Mouse (Mus musculus) heart, embryonic 11.5 days (tissue): ENCODE data around the gene H1foo. TPM values are rescaled to one million over a fixed set of nuclear protein-coding genes. Genes with fewer than 3 reads are reported as not detected.

ENCODE experiments used
- ATAC-seq: fragments of 200-750 bp; cut with Nextera tagmentation; replicated peaks from 2 replicates; pipeline ENCODE4 v1.8.0; 2017; ENCODE audit warnings: moderate library complexity; ENCODE audit not compliant: insufficient number of reproducible peaks, low FRiP score, low TSS enrichment
- H3K27ac ChIP-seq: fragments of 300-500 bp; sonication (generic); 2 replicates; pipeline ENCODE4 v1.5.1; 2014; ENCODE audit warnings: mild to moderate bottlenecking, low read depth, low read length
- H3K27me3 ChIP-seq: fragments of 300-500 bp; sonication (generic); 2 replicates; pipeline ENCODE4 v1.6.1; 2014; ENCODE audit warnings: mild to moderate bottlenecking, low read length, mixed read lengths; ENCODE audit not compliant: control insufficient read depth, insufficient read depth
- H3K36me3 ChIP-seq: fragments of 300-500 bp; sonication (generic); 2 replicates; pipeline ENCODE4 v1.6.1; 2014; ENCODE audit warnings: mild to moderate bottlenecking, low read length, moderate library complexity, mixed read lengths; ENCODE audit not compliant: control insufficient read depth, insufficient read depth
- H3K4me1 ChIP-seq: fragments of 300-500 bp; sonication (generic); 2 replicates; pipeline ENCODE4 v1.6.1; 2014; ENCODE audit warnings: low read length; ENCODE audit not compliant: control insufficient read depth, insufficient read depth
- H3K4me2 ChIP-seq: fragments of 300-500 bp; sonication (generic); 2 replicates; pipeline ENCODE4 v1.6.1; 2014; ENCODE audit warnings: mild to moderate bottlenecking, moderate library complexity
- H3K4me3 ChIP-seq: fragments of 300-500 bp; sonication (generic); 2 replicates; pipeline ENCODE4 v1.5.1; 2014; ENCODE audit warnings: low read depth, low read length
- H3K9ac ChIP-seq: fragments of 300-500 bp; sonication (generic); 2 replicates; pipeline ENCODE4 v1.6.1; 2014; ENCODE audit warnings: mild to moderate bottlenecking, low read depth, low read length, moderate library complexity
- H3K9me3 ChIP-seq: fragments of 300-500 bp; sonication (generic); replicated peaks from 2 replicates; pipeline ENCODE4 v1.6.1; 2016; ENCODE audit warnings: low read length; ENCODE audit not compliant: control insufficient read depth
- WGBS: fragments of 180-500 bp; shearing (Covaris S2); extraction: QIAGEN DNeasy Blood & Tissue Kit; methylation state at CpG from one replicate; pipeline ENCODE4 v1.1.7; 2014; ENCODE audit not compliant: insufficient replicate concordance; 5-methylcytosine and 5-hydroxymethylcytosine counted together
- polyA plus RNA-seq: library from polyadenylated mRNA; unstranded; fragments of >200 nt; fragmentation: Nextera tagmentation; extraction: Ambion mirVana; gene quantifications from 2 replicates; pipeline ENCODE4 v1.2.1, GENCODE M21; 2014

Gene H1foo
- polyA plus RNA-seq, 1 experiment from 2014 or later = not detected

DNA sequence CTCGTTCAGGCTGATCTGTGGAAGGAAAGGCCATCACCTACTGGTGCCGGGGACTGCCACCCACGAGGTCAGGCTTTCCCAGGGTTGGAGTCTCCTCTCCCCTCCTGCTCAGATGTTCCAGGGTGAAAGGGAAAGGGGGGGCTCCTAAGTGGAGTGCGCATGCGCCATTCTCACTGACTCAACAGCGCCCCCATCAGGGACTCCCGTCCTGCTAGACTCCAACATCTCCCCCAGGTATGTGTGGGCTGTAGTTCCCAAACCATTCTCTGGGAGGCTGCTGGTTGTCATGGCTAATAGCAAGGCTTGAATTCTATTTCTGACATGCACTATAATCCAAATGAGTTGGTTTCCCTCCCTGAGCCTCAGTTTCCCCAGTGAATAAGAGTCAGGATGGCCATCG is 33.9 kb downstream of the H1foo start:
- Histone ChIP-seq H3K9ac (no peak overlapping the region), H3K4me3 (no peak overlapping the region), H3K9me3 (no peaks in the 10 kb centered on the region), H3K4me1 (peaks cover 22% of the 10 kb centered on the region), H3K27ac (no peak overlapping the region), H3K36me3 (no peaks in the 10 kb centered on the region), H3K4me2 (no peak overlapping the region), H3K27me3 (no peaks in the 10 kb centered on the region; the same call in 1 of the 2 replicates)
- 63% methylated on average over 8 of the region's 8 CpGs for WGBS
- no peak for ATAC-seq

DNA sequence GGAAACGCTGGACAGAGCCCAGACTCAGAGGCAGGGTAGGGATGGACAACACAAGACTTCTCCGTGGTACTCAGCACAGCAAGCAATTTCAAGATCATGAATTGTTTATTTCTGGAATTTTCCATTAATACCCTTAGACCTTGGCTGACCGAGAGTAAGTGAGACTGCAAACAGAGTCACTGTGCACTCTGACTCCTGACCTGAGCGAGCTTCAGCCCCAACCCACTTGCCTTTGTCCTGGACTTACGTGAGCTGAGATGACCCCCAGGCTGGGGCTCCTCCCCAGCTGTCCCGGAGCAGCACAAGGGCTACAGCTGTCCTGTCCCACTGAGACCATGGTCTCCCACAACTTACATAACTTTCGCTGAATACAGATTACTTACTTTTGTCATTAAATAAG is 38.2 kb downstream of the H1foo start:
- Histone ChIP-seq H3K4me2 (no peak overlapping the region), H3K4me1 (peaks cover 51% of the 10 kb centered on the region)

DNA sequence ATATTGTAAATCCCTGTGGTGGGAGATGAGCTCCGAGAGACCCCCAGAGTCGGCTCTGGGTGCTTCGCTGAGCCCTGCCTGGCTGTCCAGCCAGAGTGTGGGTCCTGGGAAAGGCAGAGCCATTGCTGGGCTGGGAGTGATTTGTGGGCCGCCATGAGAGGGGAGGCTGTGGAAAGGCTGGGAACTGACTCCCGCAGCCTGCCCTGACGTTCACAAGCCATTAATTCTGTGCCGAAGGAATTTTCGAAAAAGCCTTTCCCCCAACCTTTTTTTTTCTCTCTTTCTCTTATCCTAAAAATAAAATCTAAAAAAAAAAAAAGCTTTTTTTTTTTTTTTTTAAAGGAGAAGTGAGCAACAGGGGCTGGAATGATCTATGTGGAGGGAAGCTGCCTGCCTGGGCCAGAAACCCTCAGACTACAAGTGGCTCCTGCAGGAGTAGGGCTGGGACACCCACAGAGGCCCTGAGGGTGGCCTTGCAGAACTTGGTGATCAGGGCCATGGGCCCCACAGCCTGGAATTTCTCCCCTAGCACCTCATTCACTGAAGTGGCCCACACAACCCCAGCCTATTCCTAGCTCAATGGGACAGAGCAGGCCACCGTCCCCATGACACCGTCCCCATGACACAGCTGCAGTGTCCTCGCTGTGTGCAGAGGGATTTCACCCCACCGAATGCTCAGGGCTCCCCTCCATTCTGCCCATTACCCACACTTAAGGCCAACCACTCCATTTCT is 38.7 kb downstream of the H1foo start:
- no peak overlapping the region; the same call in 1 of the 2 replicates for H3K4me2 ChIP-seq
- H3K4me3 ChIP-seq = no peak overlapping the region
- H3K27me3 ChIP-seq = no peaks in the 10 kb centered on the region
- 59% methylated on average over 12 of the region's 12 CpGs for WGBS
- no peaks in the 10 kb centered on the region for H3K9me3 ChIP-seq
- no peaks in the 10 kb centered on the region for H3K36me3 ChIP-seq
- H3K4me1 ChIP-seq = peaks cover 51% of the 10 kb centered on the region
- ATAC-seq = no peak
- H3K9ac ChIP-seq = peak overlapping the region; percentile 43; the same call in 1 of the 2 replicates
- peak overlapping the region; percentile 66 for H3K27ac ChIP-seq

More for the DNA sequence above, 38.2 kb downstream of the H1foo start:
- no peak for ATAC-seq
- Histone ChIP-seq H3K36me3 (no peaks in the 10 kb centered on the region), H3K9me3 (no peaks in the 10 kb centered on the region), H3K4me3 (no peak overlapping the region), H3K27ac (peak overlapping the region; percentile 64), H3K27me3 (no peaks in the 10 kb centered on the region), H3K9ac (no peak overlapping the region)
- 71% methylated on average over 7 of the region's 7 CpGs for WGBS

DNA sequence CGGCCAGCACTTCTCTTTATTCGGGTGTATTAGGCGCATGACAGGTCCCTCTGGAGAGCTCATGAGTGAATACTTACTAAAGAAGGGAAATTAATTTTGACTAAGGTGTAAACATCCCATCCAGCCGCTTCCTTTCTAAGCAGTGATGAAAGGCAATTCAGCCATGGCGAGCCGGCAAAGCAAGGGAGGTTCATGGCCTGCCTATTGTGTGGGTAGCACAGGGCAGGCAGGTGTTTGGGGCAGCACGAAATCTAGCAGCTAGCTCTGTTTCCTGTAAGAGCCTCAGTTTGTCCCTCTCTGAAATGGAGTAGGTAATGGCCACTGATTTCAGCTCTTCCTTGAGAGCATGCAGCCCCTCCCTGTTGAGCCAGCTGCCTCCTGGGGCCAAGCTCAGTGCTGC is 39.8 kb downstream of the H1foo start:
- Histone ChIP-seq H3K9ac (no peak overlapping the region), H3K36me3 (no peaks in the 10 kb centered on the region), H3K4me2 (peak overlapping the region; percentile 89; the same call in 1 of the 2 replicates), H3K4me1 (peaks cover 51% of the 10 kb centered on the region), H3K27ac (no peak overlapping the region), H3K9me3 (no peaks in the 10 kb centered on the region), H3K27me3 (no peaks in the 10 kb centered on the region), H3K4me3 (no peak overlapping the region)
- no peak for ATAC-seq
- WGBS = 70% methylated on average over 7 of the region's 7 CpGs

DNA sequence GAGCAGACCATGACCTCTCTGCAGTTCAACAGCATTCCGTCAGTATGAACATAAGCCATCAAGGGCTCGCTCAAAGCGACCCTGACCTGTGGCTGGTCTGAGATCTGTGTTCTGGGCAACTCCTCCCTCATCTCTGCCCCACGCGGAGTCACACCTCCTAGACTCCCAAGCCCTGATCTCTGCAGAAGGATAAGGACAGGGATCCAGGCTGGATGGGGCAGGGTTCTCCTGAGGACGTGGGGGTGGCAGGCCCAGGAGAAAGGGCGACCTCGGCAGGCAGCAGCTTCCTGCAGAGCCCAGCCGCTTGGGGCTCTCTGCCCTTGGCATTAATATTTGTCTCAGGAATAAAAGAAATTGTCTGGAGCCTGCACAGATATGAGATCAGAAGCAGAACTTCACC is 40.9 kb downstream of the H1foo start:
- Histone ChIP-seq H3K36me3 (0 out of 2 replicates have a peak, but pooled peaks cover 2% of the 10 kb centered on the region), H3K4me1 (peaks cover 43% of the 10 kb centered on the region), H3K4me3 (no peak overlapping the region; the same call in 1 of the 2 replicates), H3K9ac (peak overlapping the region; percentile 46), H3K27me3 (no peaks in the 10 kb centered on the region), H3K27ac (no peak overlapping the region), H3K4me2 (peak overlapping the region; percentile 89), H3K9me3 (no peaks in the 10 kb centered on the region)
- ATAC-seq = no peak
- WGBS = 48% methylated on average over 9 of the region's 9 CpGs

DNA sequence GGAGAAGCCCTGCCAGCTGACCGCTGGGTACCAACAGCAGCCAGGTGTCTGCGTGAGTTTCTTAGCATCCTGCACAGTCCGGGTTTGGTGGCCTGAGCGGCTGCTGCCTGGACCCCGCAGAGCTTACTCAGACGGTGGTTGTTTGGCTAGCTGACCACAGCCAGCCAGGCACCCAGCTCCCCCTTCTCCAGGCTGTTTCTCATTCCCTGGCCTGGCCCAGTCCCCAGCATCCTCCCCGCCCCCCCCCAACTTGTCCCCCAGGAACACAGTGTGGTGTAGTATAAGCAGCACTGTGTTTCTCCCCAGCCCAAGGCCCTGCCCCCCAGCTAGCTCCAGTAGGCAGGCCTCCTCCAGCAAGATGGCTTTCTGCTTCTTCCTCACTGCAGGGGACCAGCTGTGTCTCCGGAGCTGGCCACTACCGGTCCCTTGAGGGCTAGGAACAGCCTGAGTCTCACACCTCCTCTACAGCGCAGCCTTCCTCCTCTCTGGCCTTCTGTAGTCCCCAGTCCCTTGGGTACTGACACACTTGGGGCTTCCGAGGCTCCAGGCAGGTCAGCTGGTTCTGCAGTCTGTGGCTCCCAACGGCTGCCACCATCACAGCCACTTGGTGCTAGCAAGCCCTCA is 41.8 kb downstream of the H1foo start:
- Histone ChIP-seq H3K27me3 (no peaks in the 10 kb centered on the region), H3K4me1 (peaks cover 49% of the 10 kb centered on the region), H3K4me3 (0 out of 2 replicates have a peak overlapping the region, but pooled peaks have one; percentile 1), H3K4me2 (peak overlapping the region; percentile 89), H3K36me3 (0 out of 2 replicates have a peak, but pooled peaks cover 2% of the 10 kb centered on the region), H3K9me3 (no peaks in the 10 kb centered on the region), H3K27ac (no peak overlapping the region), H3K9ac (peak overlapping the region; percentile 34; the same call in 1 of the 2 replicates)
- WGBS = 51% methylated on average over 12 of the region's 12 CpGs
- ATAC-seq = no peak

DNA sequence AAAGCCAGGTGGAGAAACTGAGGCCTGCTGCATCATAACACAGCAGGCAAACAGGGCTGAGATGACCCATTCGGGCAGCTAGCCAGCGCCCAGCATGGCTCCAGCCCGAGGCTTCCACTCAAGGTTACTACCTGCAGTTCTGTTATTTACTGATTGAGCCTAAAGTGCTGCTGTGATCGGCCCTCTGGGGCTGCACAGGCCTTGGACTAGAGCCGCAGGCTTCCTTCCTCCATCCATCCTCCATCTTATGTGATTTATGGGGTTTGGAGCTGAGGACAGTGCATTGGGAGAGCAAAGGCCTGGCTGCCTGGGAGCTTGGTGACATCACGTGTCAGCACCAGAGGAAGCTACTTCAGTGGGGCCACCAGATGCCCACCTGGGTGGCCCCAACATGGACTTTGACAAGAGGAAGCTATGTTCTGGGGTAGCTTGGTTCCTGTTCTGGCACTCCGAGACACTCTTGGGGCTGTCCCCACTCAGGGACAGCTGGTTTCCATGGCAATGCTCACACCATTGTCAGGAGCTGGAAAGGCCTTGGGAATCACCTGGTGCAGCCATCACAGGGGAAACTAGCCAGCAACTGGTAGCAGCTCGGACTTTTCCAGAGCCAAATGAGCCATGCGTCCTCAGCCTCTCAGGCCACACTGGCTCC is 42.5 kb downstream of the H1foo start:
- Histone ChIP-seq H3K9ac (0 out of 2 replicates have a peak overlapping the region, but pooled peaks have one; percentile 34), H3K4me2 (peak overlapping the region; percentile 89), H3K9me3 (no peaks in the 10 kb centered on the region), H3K27me3 (peaks cover 1% of the 10 kb centered on the region; the same call in 1 of the 2 replicates), H3K4me3 (0 out of 2 replicates have a peak overlapping the region, but pooled peaks have one; percentile 1), H3K4me1 (peaks cover 55% of the 10 kb centered on the region), H3K36me3 (0 out of 2 replicates have a peak, but pooled peaks cover 2% of the 10 kb centered on the region), H3K27ac (no peak overlapping the region)
- no peak for ATAC-seq
- 61% methylated on average over 9 of the region's 9 CpGs for WGBS

DNA sequence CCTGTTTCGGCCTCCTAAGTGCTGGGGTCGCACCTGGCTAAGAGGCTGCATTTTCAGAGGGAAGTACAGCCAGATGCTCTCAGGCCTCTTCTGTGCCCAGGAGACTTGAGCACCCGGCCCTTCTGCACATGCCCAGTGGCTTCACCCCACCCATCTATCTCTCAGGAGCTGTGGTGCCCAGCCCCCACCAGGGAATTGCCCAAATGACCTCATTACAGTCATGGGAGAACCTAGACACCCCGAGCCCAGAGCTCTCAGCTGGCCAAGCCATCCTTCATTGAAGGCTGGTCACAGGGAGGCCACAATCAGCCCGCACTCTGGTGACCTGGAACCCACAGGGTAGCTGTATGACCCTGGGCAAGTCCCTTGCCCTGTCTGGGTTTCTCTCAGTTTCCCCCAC is 44.3 kb downstream of the H1foo start:
- H3K4me1 ChIP-seq = peaks cover 61% of the 10 kb centered on the region
- H3K36me3 ChIP-seq = 0 out of 2 replicates have a peak, but pooled peaks cover 2% of the 10 kb centered on the region
- 76% methylated on average over 5 of the region's 5 CpGs for WGBS
- H3K9ac ChIP-seq = peak overlapping the region; percentile 63
- no peak for ATAC-seq
- peak overlapping the region; percentile 89 for H3K4me2 ChIP-seq
- peaks cover 20% of the 10 kb centered on the region for H3K27me3 ChIP-seq
- H3K27ac ChIP-seq = no peak overlapping the region; the same call in 1 of the 2 replicates
- no peaks in the 10 kb centered on the region for H3K9me3 ChIP-seq
- H3K4me3 ChIP-seq = peak overlapping the region; percentile 68
